Mouse (Mus musculus) megakaryocyte-erythroid progenitor cell, adult 5 weeks (primary cell): ENCODE data around the gene Pnldc1. TPM values are rescaled to one million over a fixed set of nuclear protein-coding genes. Genes with fewer than 3 reads are reported as not detected.

ENCODE experiments used
- polyA plus RNA-seq: library from polyadenylated mRNA; stranded (reverse); fragments of >175 nt; gene quantifications from 2 replicates; pipeline ENCODE4 v1.2.3, GENCODE M21; 2012

Gene Pnldc1
- polyA plus RNA-seq, result 0.12 TPM in 1 of 2 replicates, not detected in the other

GRCm38 (mm10) chr17:12909361-12910280 lies at the start of gene Pnldc1:
TSS of gene Pnldc1 (minus strand) at chr17:12910230.

DNA sequence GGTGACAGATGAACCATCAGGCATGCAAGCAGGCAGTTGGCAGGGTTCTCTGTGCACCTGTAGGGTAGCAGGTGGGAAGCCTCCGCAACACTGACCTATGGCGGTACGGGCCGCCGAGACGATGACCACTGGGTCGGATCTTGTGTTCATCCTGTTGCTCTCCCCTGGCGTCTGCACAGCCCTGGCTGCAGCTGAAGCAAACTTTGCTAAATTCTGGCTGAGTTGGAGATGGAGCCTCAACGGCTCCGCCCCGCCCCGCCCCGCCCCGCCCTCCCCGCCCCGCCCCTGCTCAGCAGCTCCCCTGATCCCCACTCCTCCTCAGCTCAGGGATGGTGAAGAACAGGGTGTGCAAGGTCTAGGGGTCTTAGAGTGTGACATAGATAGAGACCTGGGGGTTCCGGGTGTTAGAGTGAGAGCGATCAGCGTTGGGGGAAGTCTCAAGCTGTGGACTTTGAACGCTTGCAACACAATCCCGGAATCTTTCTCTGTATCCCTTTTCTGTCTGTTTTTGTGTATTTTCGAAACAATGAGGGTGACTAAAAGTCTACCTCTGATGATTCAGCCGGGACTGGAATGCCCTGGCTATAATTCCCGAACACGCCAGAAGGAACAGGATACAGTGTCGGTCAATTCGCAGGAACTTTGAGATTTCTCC lies 30.2 kb upstream of the Pnldc1 start, which contains the start of gene Acat3:
TSS of gene Acat3 (minus strand) at position 450 of the 655 bp plus-strand sequence.

DNA sequence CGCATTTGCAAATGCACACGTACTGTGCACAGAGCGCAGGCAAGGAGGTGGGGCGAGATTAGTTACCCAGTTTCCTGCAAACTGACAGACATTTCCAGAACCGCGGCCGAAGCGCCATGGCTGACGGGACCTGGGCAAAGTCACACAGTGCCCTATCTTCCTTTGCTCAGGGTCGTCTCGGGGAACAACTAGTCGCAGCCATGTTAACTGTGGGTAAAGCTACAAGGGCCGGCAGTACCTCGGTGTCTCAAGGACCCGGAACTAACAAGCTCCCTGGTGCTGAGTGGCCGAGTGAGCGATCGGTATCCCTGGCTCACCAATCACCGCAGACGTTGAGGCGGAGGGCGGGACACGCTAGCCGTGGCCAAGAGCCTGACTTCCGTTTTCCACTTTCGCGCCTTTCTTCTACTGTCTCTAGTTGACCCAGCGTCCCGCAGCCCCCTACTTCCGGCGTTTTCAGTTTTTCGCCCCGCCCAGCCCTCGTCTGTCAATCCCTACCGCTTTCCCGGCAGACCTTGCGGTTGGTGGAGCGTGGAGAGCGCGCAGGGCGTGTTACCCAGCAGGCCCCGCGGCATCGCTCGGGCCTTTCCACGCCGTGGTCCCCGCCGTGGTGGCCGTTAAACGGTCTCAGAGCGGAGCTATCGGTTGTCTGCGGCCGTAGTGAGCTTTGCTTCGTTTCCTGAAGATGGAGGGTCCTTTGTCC lies 6.0 kb upstream of the Pnldc1 start, which contains the start of gene Mrpl18:
TSS of gene Mrpl18 (minus strand) at position 465 of the 703 bp plus-strand sequence.

DNA sequence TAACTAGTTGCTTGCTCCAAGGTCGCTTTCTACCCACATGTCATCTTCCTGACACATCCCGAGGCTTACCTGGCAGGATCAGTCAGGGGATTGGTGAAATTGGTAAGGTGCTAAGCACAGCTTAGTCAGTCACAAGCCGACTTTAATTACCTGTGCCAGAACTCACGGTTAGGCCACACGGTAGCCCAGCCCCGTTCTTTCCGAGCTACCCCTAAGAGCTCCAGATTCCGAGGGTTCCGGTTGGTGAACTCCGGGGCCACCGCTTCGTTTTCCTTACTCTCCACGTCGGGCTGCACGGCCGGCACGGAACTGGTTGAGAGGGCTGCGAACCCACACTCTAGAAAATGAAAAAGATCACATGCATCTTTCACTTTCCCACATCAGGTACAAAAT lies 5.5 kb upstream of the Pnldc1 start, which contains the start of gene Tcp1:
TSS of gene Tcp1 (plus strand) at position 214 of the 393 bp plus-strand sequence.

GRCm38 (mm10) chr17:12875734-12876133 lies 34.3 kb downstream of the Pnldc1 start, which contains the start of gene Mrgprh:
TSS of gene Mrgprh (plus strand) at chr17:12876034.

GRCm38 (mm10) chr17:12868043-12868442 lies 42.0 kb downstream of the Pnldc1 start, which contains the start of gene Mas1:
TSS of gene Mas1 (minus strand) at chr17:12868143.

Other genes starting within 250 kb of the Pnldc1 start
- not detected in 2 replicates for gene Slc22a1, start 234.4 kb downstream of the Pnldc1 start, polyA plus RNA-seq
- 0.89 and 1.3 TPM in 2 replicates for gene Igf2r, start 140.6 kb downstream of the Pnldc1 start, polyA plus RNA-seq
- not detected in 2 replicates for gene Mas1, start 42.1 kb downstream of the Pnldc1 start, polyA plus RNA-seq
- gene Mrgprh, start 34.2 kb downstream of the Pnldc1 start, polyA plus RNA-seq, result not detected in 2 replicates
- 30.8 and 34.7 TPM in 2 replicates for gene Tcp1, start 5.5 kb upstream of the Pnldc1 start, polyA plus RNA-seq
- gene Mrpl18, start 6.1 kb upstream of the Pnldc1 start, polyA plus RNA-seq, result 83.5 and 85.3 TPM in 2 replicates
- gene Acat3, start 30.4 kb upstream of the Pnldc1 start, polyA plus RNA-seq, result 0.22 and 0.44 TPM in 2 replicates
- gene Acat2, start 50.5 kb upstream of the Pnldc1 start, polyA plus RNA-seq, result 3.9 and 4.6 TPM in 2 replicates
- gene Wtap, start 83.9 kb upstream of the Pnldc1 start, polyA plus RNA-seq, result 27.4 and 28.9 TPM in 2 replicates
- gene Sod2, start 96.6 kb upstream of the Pnldc1 start, polyA plus RNA-seq, result 313 and 341 TPM in 2 replicates
- 0.05 TPM in 1 of 2 replicates, not detected in the other for gene Gpr31b, start 142.1 kb upstream of the Pnldc1 start, polyA plus RNA-seq
- gene Tcp10b, start 150.9 kb upstream of the Pnldc1 start, polyA plus RNA-seq, result not detected in 2 replicates
- 0.03 TPM in 1 of 2 replicates, not detected in the other for gene Unc93a, start 221.6 kb upstream of the Pnldc1 start, polyA plus RNA-seq